Mouse (Mus musculus): ENCODE data around the gene Pld6.

The Pld6 gene

GRCm38 (mm10) chr11:59787199-59787781 is at the start of gene Pld6:
Gene Pld6, minus strand, starts transcription at chr11:59787645.
- DNase-seq (ENCODE audit: low read depth, low spot score) = no peak

- no peak for DNase-seq (ENCODE audit: low read depth, low spot score)
Measured at GRCm38 (mm10) chr11:59821625-59822024, 34.2 kb upstream of the Pld6 start.

DNA sequence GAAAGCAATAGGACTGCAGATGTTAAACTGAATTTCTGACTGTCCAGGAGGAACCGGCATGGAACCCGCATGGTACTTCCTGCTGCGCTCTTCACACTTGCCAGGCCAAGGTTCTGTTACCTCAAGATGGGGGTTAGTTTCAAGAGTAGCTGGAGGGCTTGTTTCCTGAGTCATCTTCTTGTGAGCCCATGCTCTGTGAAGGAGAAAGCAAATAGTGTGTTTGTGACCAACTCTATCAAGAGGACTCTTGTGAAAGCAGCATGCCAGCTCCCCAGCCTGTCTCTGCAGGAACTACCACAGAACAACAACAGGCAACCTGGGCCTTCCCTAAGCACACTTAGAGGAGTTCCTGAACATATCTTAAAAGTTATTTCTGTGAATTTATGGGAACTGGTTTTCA is 30.5 kb upstream of the Pld6 start:
- DNase-seq (ENCODE audit: low read depth, low spot score) = no peak

DNA sequence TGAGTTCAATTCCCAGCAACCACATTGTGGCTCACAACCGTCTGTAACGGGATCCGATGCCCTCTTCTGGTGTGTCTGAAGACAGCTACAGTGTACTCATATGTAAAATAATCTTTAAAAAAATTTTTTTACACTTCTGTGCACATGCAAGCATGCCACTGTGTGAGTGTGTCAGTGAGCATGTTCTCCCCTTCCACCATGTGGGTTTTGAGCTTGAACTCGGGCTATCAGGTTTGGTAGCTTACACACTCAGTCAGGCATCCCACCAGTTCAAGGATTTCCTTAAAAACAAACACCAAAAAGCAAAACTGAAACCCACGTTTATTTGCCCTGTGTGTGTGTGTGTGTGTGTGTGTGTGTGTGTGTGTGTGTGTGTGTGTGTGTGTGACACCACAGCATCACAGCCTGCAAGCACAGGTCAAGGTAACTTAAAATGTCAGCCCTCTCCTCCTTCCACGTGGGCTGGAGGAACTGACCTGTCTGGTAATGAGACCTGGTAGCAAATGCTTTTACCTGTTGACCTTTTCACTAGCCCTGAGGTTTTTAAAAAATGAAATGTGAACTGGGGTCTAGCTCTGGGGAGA is 28.1 kb upstream of the Pld6 start:
- no peak for DNase-seq (ENCODE audit: low read depth, low spot score)

GRCm38 (mm10) chr11:59814936-59815335 is 27.5 kb upstream of the Pld6 start:
- DNase-seq (ENCODE audit: low read depth, low spot score) = no peak

DNA sequence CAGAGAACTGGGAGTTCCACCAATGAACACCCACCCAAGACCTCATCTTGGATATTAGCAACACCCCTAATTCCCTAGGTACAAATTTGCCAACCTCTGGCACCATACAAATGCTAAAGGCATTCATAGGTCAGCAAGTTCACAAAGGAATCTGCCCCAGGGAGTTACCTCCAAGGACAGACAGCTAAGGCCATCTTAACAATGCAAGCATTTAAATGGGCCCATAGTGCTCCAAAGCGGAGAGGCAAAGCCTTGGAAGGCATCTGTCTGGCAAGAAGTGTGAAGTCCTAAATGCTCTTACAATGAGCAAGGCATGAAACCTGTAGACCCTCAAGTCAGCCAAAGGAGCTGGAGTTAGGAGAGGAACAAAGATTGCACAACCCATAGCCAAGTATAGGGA is 26.9 kb upstream of the Pld6 start:
- DNase-seq (ENCODE audit: low read depth, low spot score) = no peak

- DNase-seq (ENCODE audit: low read depth, low spot score) = no peak
Measured at GRCm38 (mm10) chr11:59813276-59813675, 25.8 kb upstream of the Pld6 start.

DNA sequence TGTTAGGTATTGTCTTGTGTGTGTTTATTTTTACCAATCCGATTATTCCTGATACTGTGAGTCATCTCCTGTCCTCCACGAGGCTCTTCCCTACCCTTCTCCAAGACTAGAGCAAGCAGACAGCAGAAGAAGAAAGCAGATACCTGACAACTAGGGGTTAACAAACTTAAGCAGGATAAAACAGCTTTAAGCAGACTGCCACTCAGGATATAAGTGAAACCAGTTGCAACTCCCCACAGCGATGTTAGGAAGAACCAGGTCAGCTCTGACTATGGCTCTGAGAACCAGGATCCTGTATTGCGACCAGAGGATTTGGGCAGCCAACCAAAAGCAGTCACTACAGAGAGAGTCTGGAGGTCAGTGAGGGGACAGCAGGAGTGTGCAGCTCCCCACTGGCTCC is 23.8 kb upstream of the Pld6 start:
- no peak for DNase-seq (ENCODE audit: low read depth, low spot score)

GRCm38 (mm10) chr11:59810480-59811158 is 23.2 kb upstream of the Pld6 start:
- no peak for DNase-seq (ENCODE audit: low read depth, low spot score)

GRCm38 (mm10) chr11:59809670-59810474 is 22.4 kb upstream of the Pld6 start, which contains the start of gene Flcn:
Gene Flcn, minus strand, starts transcription at chr11:59810016.
- peak; percentile 86 for DNase-seq (ENCODE audit: low read depth, low spot score)

GRCm38 (mm10) chr11:59809071-59809669 is 21.7 kb upstream of the Pld6 start:
- DNase-seq (ENCODE audit: low read depth, low spot score) = peak; percentile 80

DNA sequence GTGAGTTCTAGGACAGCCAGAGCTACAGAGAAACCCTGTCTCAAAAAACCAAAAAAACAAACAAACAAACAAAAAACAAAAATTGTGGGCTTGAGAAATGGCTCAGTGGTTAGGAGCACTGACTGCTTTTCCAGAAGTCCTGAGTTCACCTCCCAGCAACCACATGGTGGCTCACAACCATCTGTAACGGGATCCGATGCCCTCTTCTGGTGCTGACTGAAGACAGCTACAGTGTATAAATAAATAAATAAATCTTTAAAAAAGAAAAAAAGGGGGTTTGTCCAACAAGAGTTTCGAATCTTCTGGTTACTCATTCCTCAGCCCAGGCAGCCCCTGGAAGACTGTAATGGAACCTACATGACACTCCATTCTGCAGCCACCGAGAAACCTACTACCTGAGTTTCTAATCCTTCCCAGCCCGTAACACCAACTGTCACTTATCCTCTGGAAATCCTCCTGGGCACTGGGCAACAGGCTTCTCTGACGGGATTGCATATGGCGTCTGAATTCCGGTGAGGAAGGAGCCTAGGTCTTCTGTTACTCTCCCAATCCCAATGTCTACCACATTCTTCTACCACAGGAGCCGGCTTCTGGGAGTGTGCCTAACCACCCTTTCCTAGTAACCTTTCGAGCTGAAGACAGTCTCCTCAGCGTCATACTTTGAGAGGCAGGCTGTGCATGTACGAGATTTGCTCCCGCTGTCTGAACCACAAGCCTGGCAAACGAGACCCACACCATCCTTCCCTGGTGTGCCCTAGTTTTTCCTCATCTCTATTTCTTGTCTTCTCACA is 20.9 kb upstream of the Pld6 start:
- no peak for DNase-seq (ENCODE audit: low read depth, low spot score)

GRCm38 (mm10) chr11:59805656-59806055 is 18.2 kb upstream of the Pld6 start:
- DNase-seq (ENCODE audit: low read depth, low spot score) = peak; percentile 38

DNA sequence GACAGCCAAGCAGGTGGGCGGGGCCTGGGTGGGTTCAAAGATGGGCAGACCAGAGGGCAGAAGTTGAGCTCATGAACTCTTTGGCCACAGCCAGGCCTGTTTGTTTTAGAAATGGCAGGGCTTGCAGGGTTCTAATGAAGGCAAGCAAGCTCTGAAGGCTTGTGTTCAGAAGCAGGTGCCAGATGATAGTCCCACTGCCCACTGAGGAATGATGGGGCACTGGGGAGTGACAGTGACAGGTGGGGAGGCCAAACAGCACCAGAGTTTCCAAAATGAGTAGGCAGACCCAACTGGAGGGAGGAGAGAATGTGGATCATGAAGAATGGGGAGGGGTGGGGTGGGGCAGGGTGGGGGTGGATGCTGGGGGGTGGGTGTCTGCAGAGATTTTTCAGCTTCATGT is 17.8 kb upstream of the Pld6 start:
- DNase-seq (ENCODE audit: low read depth, low spot score) = no peak

DNA sequence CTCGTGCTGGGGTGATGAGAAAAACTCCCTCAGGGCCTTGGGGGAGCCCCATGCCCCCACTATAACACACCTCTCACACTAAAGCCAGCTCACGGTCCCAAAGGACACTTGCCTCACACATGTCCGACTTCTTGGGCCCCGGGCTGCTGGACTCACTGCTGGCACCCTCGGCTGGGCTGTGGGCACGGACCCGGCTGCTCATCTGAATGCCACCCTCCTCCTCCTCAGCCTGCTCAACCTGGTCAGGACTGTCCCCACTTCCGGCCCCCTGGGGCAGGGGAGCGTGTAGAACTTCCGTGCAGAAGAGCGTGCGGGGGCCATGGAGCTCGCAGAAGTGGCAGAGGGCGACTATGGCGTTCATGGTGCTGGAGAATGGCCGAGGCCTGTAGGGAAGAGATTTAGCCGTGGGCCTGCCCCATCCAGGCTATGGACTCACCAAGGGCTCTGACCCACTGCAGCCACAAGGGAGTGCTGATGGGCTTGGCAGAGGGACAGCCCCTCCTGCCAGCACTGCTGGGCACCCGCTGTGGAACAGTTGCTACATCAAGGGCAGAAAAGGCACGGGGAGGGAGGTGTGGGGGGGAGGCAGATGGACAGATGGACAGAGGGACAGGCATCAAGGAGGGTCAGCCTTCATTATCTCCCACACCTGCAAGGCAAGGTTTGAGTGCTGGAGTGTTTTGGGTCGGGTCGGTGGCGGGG is 17.1 kb upstream of the Pld6 start:
- DNase-seq (ENCODE audit: low read depth, low spot score) = peak; percentile 74

DNA sequence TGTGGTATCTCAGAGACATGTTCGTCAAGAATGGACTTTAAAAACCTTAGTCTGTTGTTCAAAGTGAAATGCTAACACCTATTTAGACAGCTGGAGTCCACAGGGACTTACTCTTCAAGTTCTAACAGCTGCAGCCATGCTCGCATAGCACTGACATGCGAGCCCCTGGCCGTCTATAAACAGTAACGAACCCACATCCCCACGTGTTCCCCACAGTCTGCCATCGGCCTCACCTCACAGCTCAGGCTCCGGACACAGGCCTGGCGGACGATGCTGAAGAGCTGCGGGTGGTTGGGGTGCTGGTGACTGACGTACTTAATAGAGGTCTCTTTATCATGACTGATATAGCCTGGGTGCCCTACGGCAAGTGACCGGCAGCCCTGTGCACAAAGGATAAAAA is 16.1 kb upstream of the Pld6 start:
- peak; percentile 65 for DNase-seq (ENCODE audit: low read depth, low spot score)

- DNase-seq (ENCODE audit: low read depth, low spot score) = no peak
Measured at GRCm38 (mm10) chr11:59801881-59802280, 14.4 kb upstream of the Pld6 start.

GRCm38 (mm10) chr11:59800412-59800811 is 13.0 kb upstream of the Pld6 start:
- DNase-seq (ENCODE audit: low read depth, low spot score) = no peak

DNA sequence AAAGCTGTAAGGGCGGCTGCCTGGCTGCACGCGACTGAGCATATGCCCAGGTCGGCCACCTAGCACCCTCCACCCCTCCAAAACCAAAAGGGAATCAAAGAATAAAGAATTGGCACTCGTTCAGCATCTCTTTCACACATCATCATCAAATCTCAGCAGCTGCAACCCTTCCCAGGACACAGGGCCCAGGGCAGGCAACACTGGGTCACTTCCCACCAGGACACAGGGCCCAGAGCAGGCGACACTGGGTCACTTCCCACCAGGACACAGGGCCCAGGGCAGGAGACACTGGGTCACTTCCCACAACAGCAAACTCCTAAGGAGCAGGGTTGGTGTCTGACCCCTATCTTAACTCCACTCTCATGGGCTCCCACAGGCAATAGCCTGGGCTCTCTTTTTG is 5.9 kb upstream of the Pld6 start:
- DNase-seq (ENCODE audit: low read depth, low spot score) = no peak

GRCm38 (mm10) chr11:59789311-59789710 is 1.9 kb upstream of the Pld6 start:
- DNase-seq (ENCODE audit: low read depth, low spot score) = no peak
